9 mouse cellular contexts compared by ENCODE assay signal in genomic region chr12:113141531-113141973, GRCm38 (mm10). TPM values are rescaled to one million over a fixed set of nuclear protein-coding genes. Genes with fewer than 3 reads are reported as not detected.
A peak's percentile ranks its signal among the peaks of the same experiment; 100 is the strongest.
DNase-seq lines count a peak whose midpoint lies in the region; ATAC-seq lines count a peak whose summit lies in the region.
"Had no signal": no experiment of that assay in that cellular context is flagged by ENCODE, and none has a peak within 500 bp of the region (broad histone marks: within the 10 kb centered on the region; RNA-seq: fewer than 3 reads in every experiment).

No protein-coding gene starts in this region.

- peaks cover 7% of the 10 kb centered on the region for H3K4me1 ChIP-seq in embryonic facial prominence, embryonic 11.5 days (ENCODE audit: control insufficient read depth, insufficient read depth, low read length)
- peaks cover 82% of the 10 kb centered on the region for H3K4me1 ChIP-seq in heart, embryonic 13.5 days
- H3K4me1 ChIP-seq in kidney, embryonic 15.5 days = peaks cover 75% of the 10 kb centered on the region

- H3K36me3 ChIP-seq in embryonic facial prominence, embryonic 11.5 days (replicated peaks; ENCODE audit: control insufficient read depth, insufficient read depth, low read depth, low read length) = peaks cover 4% of the 10 kb centered on the region
- H3K36me3 ChIP-seq in heart, embryonic 13.5 days = peaks cover 51% of the 10 kb centered on the region
- peaks cover 40% of the 10 kb centered on the region for H3K36me3 ChIP-seq in kidney, embryonic 15.5 days

- H3K4me2 ChIP-seq in embryonic facial prominence, embryonic 11.5 days (ENCODE audit: low read depth, low read length) = peak overlapping the region; percentile 79
- peak overlapping the region; percentile 93 for H3K4me2 ChIP-seq in heart, embryonic 13.5 days
- peak overlapping the region; percentile 85 for H3K4me2 ChIP-seq in kidney, embryonic 15.5 days

- no peak for ATAC-seq in embryonic facial prominence, embryonic 11.5 days (replicated peaks; ENCODE audit: insufficient number of reproducible peaks, low FRiP score, low TSS enrichment, low read depth)
- no peak for ATAC-seq in heart, embryonic 13.5 days (ENCODE audit: extremely low read depth, insufficient number of reproducible peaks, low FRiP score, low TSS enrichment)
- no peak for ATAC-seq in kidney, embryonic 15.5 days (replicated peaks; ENCODE audit: low FRiP score)

- no peaks in the 10 kb centered on the region for H3K9me3 ChIP-seq in embryonic facial prominence, embryonic 11.5 days (replicated peaks; ENCODE audit: control insufficient read depth, low read length)
- H3K9me3 ChIP-seq in heart, embryonic 13.5 days = no peaks in the 10 kb centered on the region
- H3K9me3 ChIP-seq in kidney, embryonic 15.5 days (replicated peaks) = no peaks in the 10 kb centered on the region

- no peak overlapping the region for H3K9ac ChIP-seq in embryonic facial prominence, embryonic 11.5 days (replicated peaks; ENCODE audit: low read length)
- peak overlapping the region; percentile 95 for H3K9ac ChIP-seq in heart, embryonic 13.5 days
- peak overlapping the region; percentile 55 for H3K9ac ChIP-seq in kidney, embryonic 15.5 days

- H3K27ac ChIP-seq in embryonic facial prominence, embryonic 11.5 days (replicated peaks; ENCODE audit: low read depth, low read length) = peak overlapping the region; percentile 35; the same call in 1 of the 2 replicates
- H3K27ac ChIP-seq in heart, embryonic 13.5 days (replicated peaks) = peak overlapping the region; percentile 99
- H3K27ac ChIP-seq in kidney, embryonic 15.5 days = peak overlapping the region; percentile 82

- 46% methylated on average over 8 of the region's 8 CpGs for WGBS in embryonic facial prominence, embryonic 11.5 days
- 17% methylated on average over 8 of the region's 8 CpGs for WGBS in heart, embryonic 13.5 days
- 40% methylated on average over 8 of the region's 8 CpGs for WGBS in kidney, embryonic 15.5 days

- H3K4me3 ChIP-seq in embryonic facial prominence, embryonic 11.5 days (ENCODE audit: low read depth, low read length) = peak overlapping the region; percentile 43
- H3K4me3 ChIP-seq in heart, embryonic 13.5 days = peak overlapping the region; percentile 82
- H3K4me3 ChIP-seq in kidney, embryonic 15.5 days (replicated peaks) = peak overlapping the region; percentile 60

- DNase-seq in layer of hippocampus, postnatal 10 days (ENCODE audit: low spot score in 2 of 2) = peak; percentile 64 to 69
- DNase-seq in layer of hippocampus, adult 11-12 months (ENCODE audit: low spot score) = no peak
- DNase-seq in embryonic facial prominence, embryonic 11.5 days (ENCODE audit: low spot score) = no peak
- DNase-seq in lung, postnatal 14 days = peak; percentile 81
- DNase-seq in urinary bladder, postnatal 25 days (ENCODE audit: low spot score) = no peak
- no peak for DNase-seq in ovary, postnatal 14 days (ENCODE audit: low spot score)

- H3K27me3 ChIP-seq in embryonic facial prominence, embryonic 11.5 days (ENCODE audit: control insufficient read depth, insufficient read depth, low read length) = peaks cover 16% of the 10 kb centered on the region
- no peaks in the 10 kb centered on the region for H3K27me3 ChIP-seq in heart, embryonic 13.5 days (replicated peaks)
- no peaks in the 10 kb centered on the region for H3K27me3 ChIP-seq in kidney, embryonic 15.5 days

RNA-seq across cellular contexts. Expression of gene Crip2, which starts 1.5 kb away (rescaled TPM):
- 100 to 1,000 TPM; 179 to 183 TPM for total RNA-seq in layer of hippocampus, postnatal 10 days (2021)
- polyA plus RNA-seq in embryonic facial prominence, embryonic 11.5 days (2014; fragmentation: Nextera tagmentation; extraction: Ambion mirVana) = 72.7 and 83.3 TPM in 2 replicates
- 1,302 and 1,499 TPM in 2 replicates for polyA plus RNA-seq in heart, embryonic 13.5 days (2015; fragmentation: Nextera tagmentation; extraction: Ambion mirVana)
- polyA plus RNA-seq in kidney, embryonic 15.5 days (2015; fragmentation: Nextera tagmentation; extraction: Ambion mirVana) = 203 and 210 TPM in 2 replicates

RNA-seq across cellular contexts. Expression of gene Crip1, which starts 4.6 kb away (rescaled TPM):
- 10 to 100 TPM; 13.5 to 14.1 TPM for total RNA-seq in layer of hippocampus, postnatal 10 days (2021)
- polyA plus RNA-seq in embryonic facial prominence, embryonic 11.5 days (2014; fragmentation: Nextera tagmentation; extraction: Ambion mirVana) = 63.5 and 72.1 TPM in 2 replicates
- polyA plus RNA-seq in heart, embryonic 13.5 days (2015; fragmentation: Nextera tagmentation; extraction: Ambion mirVana) = 408 and 464 TPM in 2 replicates
- polyA plus RNA-seq in kidney, embryonic 15.5 days (2015; fragmentation: Nextera tagmentation; extraction: Ambion mirVana) = 309 and 310 TPM in 2 replicates

RNA-seq across cellular contexts. Expression of gene Tedc1, which starts 14.7 kb away (rescaled TPM):
- total RNA-seq in layer of hippocampus, postnatal 10 days (2021) = 1 to 10 TPM; 3.0 to 3.3 TPM
- 26.4 and 27.4 TPM in 2 replicates for polyA plus RNA-seq in embryonic facial prominence, embryonic 11.5 days (2014; fragmentation: Nextera tagmentation; extraction: Ambion mirVana)
- polyA plus RNA-seq in heart, embryonic 13.5 days (2015; fragmentation: Nextera tagmentation; extraction: Ambion mirVana) = 20.6 and 21.8 TPM in 2 replicates
- polyA plus RNA-seq in kidney, embryonic 15.5 days (2015; fragmentation: Nextera tagmentation; extraction: Ambion mirVana) = 40.2 and 42.0 TPM in 2 replicates

RNA-seq across cellular contexts. Expression of gene Mta1, which starts 43.5 kb away (rescaled TPM):
- 10 to 100 TPM; 87.3 to 89.5 TPM for total RNA-seq in layer of hippocampus, postnatal 10 days (2021)
- polyA plus RNA-seq in embryonic facial prominence, embryonic 11.5 days (2014; fragmentation: Nextera tagmentation; extraction: Ambion mirVana) = 18.7 and 20.7 TPM in 2 replicates
- 11.2 and 11.9 TPM in 2 replicates for polyA plus RNA-seq in heart, embryonic 13.5 days (2015; fragmentation: Nextera tagmentation; extraction: Ambion mirVana)
- 16.0 and 16.3 TPM in 2 replicates for polyA plus RNA-seq in kidney, embryonic 15.5 days (2015; fragmentation: Nextera tagmentation; extraction: Ambion mirVana)

RNA-seq across cellular contexts. Expression of gene Tmem121, which starts 44.2 kb away (rescaled TPM):
- total RNA-seq in layer of hippocampus, postnatal 10 days (2021) = 10 to 100 TPM; 30.5 to 33.9 TPM
- 5.7 and 8.9 TPM in 2 replicates for polyA plus RNA-seq in embryonic facial prominence, embryonic 11.5 days (2014; fragmentation: Nextera tagmentation; extraction: Ambion mirVana)
- 2.8 and 3.1 TPM in 2 replicates for polyA plus RNA-seq in heart, embryonic 13.5 days (2015; fragmentation: Nextera tagmentation; extraction: Ambion mirVana)
- 9.5 and 10.5 TPM in 2 replicates for polyA plus RNA-seq in kidney, embryonic 15.5 days (2015; fragmentation: Nextera tagmentation; extraction: Ambion mirVana)
- total RNA-seq: G1E had no signal
- polyA plus RNA-seq: G1E had no signal

Comparison
In these comparisons a context has a peak if more than half of its experiments do, and no peak if none do; other contexts are left out.
1. DNase-seq: peak in layer of hippocampus, postnatal 10 days (2 of 2) and lung, postnatal 14 days (single experiment); none in layer of hippocampus, adult 11-12 months (single experiment), embryonic facial prominence, embryonic 11.5 days (single experiment), urinary bladder, postnatal 25 days (single experiment) and ovary, postnatal 14 days (single experiment).
2. H3K27ac ChIP-seq: peak in every context shown above with its lines; median percentile 99 in heart, embryonic 13.5 days; 82 in kidney, embryonic 15.5 days; 35 in embryonic facial prominence, embryonic 11.5 days.
3. Peak in every context shown above with its lines, with median percentiles within 50 percentile points of each other: H3K4me2 ChIP-seq and H3K4me3 ChIP-seq.